Mouse (Mus musculus) erythroblast, embryonic 14.5 days (primary cell): ENCODE results near the gene Frmd4b. TPM values are rescaled to one million over a fixed set of nuclear protein-coding genes. Genes with fewer than 3 reads are reported as not detected.
"Not testable (repeated sequence)": the region's sequence is repeated elsewhere in the genome, so short reads cannot be mapped to it uniquely, and the experiment has no call there.

Experiments used
- H3K27me3 ChIP-seq: 2 replicates; pipeline ENCODE4 v1.6.1; 2012; ENCODE audit warnings: inconsistent platforms; ENCODE audit not compliant: control insufficient read depth
- H3K36me3 ChIP-seq: 2 replicates; pipeline ENCODE4 v1.6.1; 2012; ENCODE audit warnings: mild to moderate bottlenecking, inconsistent platforms; ENCODE audit not compliant: control insufficient read depth
- H3K4me1 ChIP-seq: 2 replicates; pipeline ENCODE4 v1.6.1; 2012; ENCODE audit warnings: inconsistent platforms; ENCODE audit not compliant: control insufficient read depth
- H3K4me3 ChIP-seq: replicated peaks from 2 replicates; pipeline ENCODE3; 2012; ENCODE audit warnings: moderate library complexity, mild to moderate bottlenecking, inconsistent platforms
- H3K9me3 ChIP-seq: 2 replicates; pipeline ENCODE4 v1.6.1; 2012; ENCODE audit warnings: low read length, inconsistent platforms, mixed read lengths; ENCODE audit not compliant: control insufficient read depth
- GATA1 ChIP-seq: IDR thresholded peaks from 2 replicates; pipeline ENCODE4 v1.6.1; 2012; ENCODE audit warnings: low read length, inconsistent platforms, mixed read lengths
- TAL1 ChIP-seq: IDR thresholded peaks from 3 replicates; pipeline ENCODE4 v1.6.1; 2012; ENCODE audit warnings: low read length, inconsistent platforms, mixed read lengths
- polyA plus RNA-seq: library from polyadenylated mRNA; stranded (reverse); fragments of >175 nt; gene quantifications from 2 replicates; pipeline ENCODE4 v1.2.3, GENCODE M21; 2012

Frmd4b gene
- polyA plus RNA-seq, 1 experiment: not detected

GRCm38 (mm10) chr6:97272349-97272748, 345.0 kb downstream of the Frmd4b start:
- Histone ChIP-seq H3K4me3 (no peak overlapping the region), H3K9me3 (no peaks in the 10 kb centered on the region), H3K27me3 (no peaks in the 10 kb centered on the region; the same call in 1 of the 2 replicates), H3K36me3 (no peaks in the 10 kb centered on the region), H3K4me1 (no peaks in the 10 kb centered on the region)
- TF ChIP-seq TAL1: no peak
- TF ChIP-seq GATA1: no peak

GRCm38 (mm10) chr6:97269596-97269995, 347.7 kb downstream of the Frmd4b start:
- no peak overlapping the region for H3K4me3 ChIP-seq
- no peaks in the 10 kb centered on the region for H3K4me1 ChIP-seq
- no peaks in the 10 kb centered on the region for H3K36me3 ChIP-seq
- TF ChIP-seq TAL1: no peak
- no peak for TF ChIP-seq GATA1
- no peaks in the 10 kb centered on the region for H3K27me3 ChIP-seq
- no peaks in the 10 kb centered on the region for H3K9me3 ChIP-seq

GRCm38 (mm10) chr6:97267132-97267531, 350.2 kb downstream of the Frmd4b start:
- H3K36me3 ChIP-seq: no peaks in the 10 kb centered on the region
- H3K27me3 ChIP-seq: no peaks in the 10 kb centered on the region
- no peak overlapping the region for H3K4me3 ChIP-seq
- H3K4me1 ChIP-seq: no peaks in the 10 kb centered on the region
- H3K9me3 ChIP-seq: no peaks in the 10 kb centered on the region
- TF ChIP-seq TAL1: no peak
- TF ChIP-seq GATA1: no peak

- H3K4me1 ChIP-seq: no peaks in the 10 kb centered on the region
- no peaks in the 10 kb centered on the region for H3K36me3 ChIP-seq
- H3K4me3 ChIP-seq: no peak overlapping the region
- no peaks in the 10 kb centered on the region for H3K9me3 ChIP-seq
- no peak for TF ChIP-seq TAL1
- TF ChIP-seq GATA1: no peak
- H3K27me3 ChIP-seq: no peaks in the 10 kb centered on the region
Observed at GRCm38 (mm10) chr6:97266661-97267060, 350.7 kb downstream of the Frmd4b start.

- Histone ChIP-seq H3K36me3 (no peaks in the 10 kb centered on the region), H3K27me3 (no peaks in the 10 kb centered on the region), H3K4me3 (no peak overlapping the region), H3K4me1 (no peaks in the 10 kb centered on the region), H3K9me3 (no peaks in the 10 kb centered on the region)
- TF ChIP-seq TAL1 (no peak), GATA1 (no peak)
Observed at GRCm38 (mm10) chr6:97265705-97266104, 351.6 kb downstream of the Frmd4b start.

- no peak overlapping the region for H3K4me3 ChIP-seq
- TF ChIP-seq TAL1: no peak
- no peaks in the 10 kb centered on the region for H3K4me1 ChIP-seq
- no peaks in the 10 kb centered on the region for H3K36me3 ChIP-seq
- no peaks in the 10 kb centered on the region for H3K9me3 ChIP-seq
- no peaks in the 10 kb centered on the region for H3K27me3 ChIP-seq
Observed at GRCm38 (mm10) chr6:97265240-97265639, 352.1 kb downstream of the Frmd4b start.

GRCm38 (mm10) chr6:97263750-97264149, 353.6 kb downstream of the Frmd4b start:
- H3K4me3 ChIP-seq, H3K27me3 ChIP-seq, H3K9me3 ChIP-seq, H3K36me3 ChIP-seq, H3K4me1 ChIP-seq: not testable (repeated sequence)

GRCm38 (mm10) chr6:97262229-97262628, 355.1 kb downstream of the Frmd4b start:
- Histone ChIP-seq H3K4me1 (no peaks in the 10 kb centered on the region), H3K4me3 (no peak overlapping the region), H3K9me3 (no peaks in the 10 kb centered on the region), H3K36me3 (no peaks in the 10 kb centered on the region), H3K27me3 (no peaks in the 10 kb centered on the region)
- TF ChIP-seq TAL1 (no peak), GATA1 (no peak)

GRCm38 (mm10) chr6:97259926-97260325, 357.4 kb downstream of the Frmd4b start:
- not testable (repeated sequence) for H3K36me3 ChIP-seq, H3K4me1 ChIP-seq, H3K9me3 ChIP-seq, H3K4me3 ChIP-seq, H3K27me3 ChIP-seq

GRCm38 (mm10) chr6:97258489-97258888, 358.9 kb downstream of the Frmd4b start:
- Histone ChIP-seq H3K9me3 (no peaks in the 10 kb centered on the region), H3K36me3 (no peaks in the 10 kb centered on the region), H3K4me1 (no peaks in the 10 kb centered on the region), H3K4me3 (no peak overlapping the region), H3K27me3 (no peaks in the 10 kb centered on the region)
- no peak for TF ChIP-seq GATA1
- no peak for TF ChIP-seq TAL1
